Mouse (Mus musculus): Measurements from ENCODE around the gene Tbck.

The Tbck gene

DNA sequence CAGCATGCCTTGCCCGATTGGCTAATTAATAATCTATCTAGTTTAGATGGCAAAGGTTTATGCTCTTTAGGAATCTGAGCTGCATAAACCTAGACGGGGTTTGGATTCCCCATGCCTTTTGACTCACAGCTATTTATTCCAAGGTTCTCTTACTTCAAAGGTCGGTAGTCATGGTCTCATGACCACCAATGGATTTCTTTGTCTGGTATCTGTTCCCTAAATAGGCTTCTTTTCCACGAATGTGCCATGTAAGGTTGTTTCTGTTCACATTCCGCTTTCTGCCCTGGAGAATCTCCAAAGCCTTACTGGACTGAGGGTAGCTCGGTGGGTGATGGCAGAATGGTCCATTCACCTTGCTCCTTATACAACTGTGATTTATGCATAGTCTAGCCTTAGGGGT lies 186.1 kb downstream of the Tbck start:
- DNase-seq (ENCODE audit: low spot score in 2 of 2), result no peak

DNA sequence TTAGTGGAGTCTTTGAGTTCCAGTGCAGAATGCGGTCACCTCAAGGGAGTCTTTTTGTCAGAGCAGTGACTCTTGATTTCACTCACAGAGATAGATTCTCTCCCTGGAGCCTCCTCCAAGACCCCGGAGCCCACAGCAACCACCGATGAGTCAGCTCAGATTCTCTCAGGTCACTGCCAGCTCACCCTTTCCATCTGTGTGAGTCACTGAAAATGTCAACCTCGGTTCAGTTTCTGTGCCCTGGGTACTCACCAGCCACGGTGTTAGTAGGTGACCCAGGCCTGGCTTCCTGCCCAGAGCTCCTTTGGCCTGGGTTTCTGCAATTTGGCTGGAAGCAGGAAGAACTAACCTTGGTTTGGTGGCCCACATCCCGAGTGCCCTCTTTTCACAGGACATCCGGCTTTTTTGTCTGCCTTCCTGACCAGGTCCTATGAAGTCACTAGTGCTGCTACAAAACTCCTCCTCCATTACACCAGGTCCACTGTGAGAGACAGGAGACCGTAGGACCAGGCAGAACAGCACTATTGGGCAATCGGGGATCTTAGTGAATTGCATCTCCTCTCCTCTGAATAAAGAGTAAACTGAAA lies 187.5 kb downstream of the Tbck start:
- DNase-seq (ENCODE audit: low spot score in 2 of 2), result no peak

DNA sequence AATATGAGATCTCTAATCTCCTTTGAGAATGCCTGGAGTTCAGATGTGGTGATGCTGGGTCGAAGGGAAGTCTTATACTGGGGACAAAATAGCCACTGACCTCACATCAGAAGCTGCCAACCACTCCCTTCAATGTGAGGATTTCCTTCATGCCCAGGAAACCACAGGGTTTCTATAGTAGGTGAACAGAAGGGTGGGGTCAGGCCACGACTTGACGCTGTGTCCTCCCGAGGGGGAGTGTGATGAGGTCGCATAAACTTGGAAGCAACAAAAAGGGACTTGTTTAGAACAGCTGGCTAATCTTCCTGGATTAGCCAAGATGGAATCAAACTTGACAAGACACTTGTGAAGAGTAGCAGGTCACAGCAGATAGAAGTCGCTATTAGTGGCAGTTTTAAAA lies 189.3 kb downstream of the Tbck start:
- no peak for DNase-seq (ENCODE audit: low spot score in 2 of 2)

DNA sequence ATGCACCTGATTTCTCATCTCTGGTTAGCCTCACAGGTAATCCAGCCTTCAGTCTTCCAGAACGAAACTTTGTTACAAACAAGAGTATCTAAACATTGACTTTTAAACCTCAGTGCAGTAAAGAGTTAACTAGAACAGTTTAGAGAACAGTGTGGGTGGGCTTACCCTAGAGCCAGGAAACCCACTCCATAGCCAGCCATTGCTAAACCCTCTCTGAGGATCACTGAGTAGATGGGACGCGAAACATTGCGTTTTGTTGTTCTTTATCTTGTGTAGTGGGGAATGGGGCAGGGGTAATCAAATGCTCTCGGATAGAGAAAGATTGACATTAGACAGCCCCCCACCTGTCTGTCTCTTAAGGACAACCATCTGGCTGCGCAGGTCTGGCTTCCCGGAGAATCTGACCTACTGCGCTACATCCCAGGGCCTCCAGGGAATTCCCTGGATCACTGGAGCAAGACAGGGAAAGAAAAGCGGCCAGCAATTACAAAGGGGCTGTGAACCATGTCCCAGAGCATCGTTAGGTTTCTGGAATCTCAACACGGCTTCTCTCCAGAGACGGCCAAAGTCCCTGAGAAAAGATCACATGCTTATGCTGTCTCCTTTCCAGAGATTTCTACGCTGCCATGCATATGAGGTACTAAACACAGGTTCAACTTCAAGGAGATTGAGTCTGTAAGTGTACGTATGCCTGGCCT lies 192.2 kb downstream of the Tbck start:
- no peak for DNase-seq (ENCODE audit: low spot score in 2 of 2)

DNA sequence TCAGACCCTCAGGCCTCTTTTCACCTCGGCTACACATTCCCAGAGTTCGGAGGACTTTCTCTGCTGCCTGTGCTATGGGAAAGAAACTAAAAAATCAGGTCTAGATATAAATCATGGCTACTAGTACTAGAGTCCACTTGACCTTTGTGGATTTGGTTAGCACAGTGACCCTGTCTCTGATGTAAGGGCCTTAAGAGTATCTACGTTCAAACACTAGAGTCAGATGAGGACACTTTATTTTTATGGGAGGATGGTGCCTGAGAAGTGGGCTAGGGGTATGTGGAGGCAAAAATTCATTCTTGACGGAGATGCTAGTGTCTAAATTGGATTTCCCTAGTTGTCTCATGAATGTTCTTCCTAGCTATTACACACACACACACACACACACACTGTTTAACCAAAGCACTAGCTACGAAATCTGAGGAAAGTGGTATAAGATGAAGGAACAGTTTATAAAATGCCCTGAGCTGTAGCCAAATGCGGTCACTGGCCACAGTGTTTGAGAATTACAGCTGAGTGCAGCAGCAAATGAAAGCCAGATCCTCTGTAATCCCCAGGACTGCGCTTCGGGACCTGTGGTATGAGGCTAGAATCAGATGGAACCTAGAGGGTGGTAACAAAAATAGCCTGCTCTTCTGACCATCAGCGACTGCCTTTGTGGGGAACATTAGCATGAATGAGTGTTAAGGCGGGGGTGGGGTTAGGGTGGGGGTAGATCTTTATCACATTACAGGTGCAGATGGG lies 193.2 kb downstream of the Tbck start:
- no peak for DNase-seq (ENCODE audit: low spot score in 2 of 2)

DNA sequence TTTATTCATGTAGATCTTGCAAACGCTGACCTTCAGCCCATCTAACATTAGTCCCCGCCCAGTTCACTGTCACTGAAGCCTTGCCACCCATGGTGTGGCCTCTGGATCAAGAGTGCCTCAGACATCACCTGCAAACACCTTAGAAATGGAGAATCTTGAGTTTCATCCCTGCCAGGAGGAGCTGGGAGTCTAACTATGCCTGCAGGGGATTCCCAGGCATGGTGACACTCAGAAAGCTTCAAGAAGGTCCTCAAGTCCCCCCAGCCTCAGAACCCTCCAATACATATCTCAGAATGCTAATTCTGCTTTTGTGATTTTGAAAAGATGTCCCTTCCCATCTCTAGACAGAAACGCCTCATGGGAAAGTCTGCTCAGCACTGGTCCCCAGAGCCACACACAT lies 196.4 kb downstream of the Tbck start:
- DNase-seq (ENCODE audit: low spot score in 2 of 2), result no peak

DNA sequence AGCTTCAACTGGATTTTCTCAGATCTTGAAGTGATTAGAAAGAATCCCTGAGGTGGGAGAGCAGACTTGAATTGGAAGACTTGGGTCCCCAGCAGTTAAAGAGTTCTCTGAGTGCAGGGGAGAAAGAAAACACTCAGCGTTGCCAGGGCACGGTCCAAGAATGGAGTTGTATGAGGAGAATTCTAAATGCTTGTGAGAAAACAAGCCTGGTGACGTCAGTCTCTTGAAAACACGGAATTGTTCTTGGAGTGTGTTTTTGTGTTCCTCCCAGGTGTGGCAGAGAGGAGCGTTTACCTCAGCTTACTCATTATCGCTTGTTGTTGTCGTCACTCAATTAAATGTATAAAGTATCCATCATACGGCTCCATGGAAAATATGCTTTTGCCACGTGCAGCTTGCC lies 196.9 kb downstream of the Tbck start:
- DNase-seq (ENCODE audit: low spot score in 2 of 2), result no peak

DNA sequence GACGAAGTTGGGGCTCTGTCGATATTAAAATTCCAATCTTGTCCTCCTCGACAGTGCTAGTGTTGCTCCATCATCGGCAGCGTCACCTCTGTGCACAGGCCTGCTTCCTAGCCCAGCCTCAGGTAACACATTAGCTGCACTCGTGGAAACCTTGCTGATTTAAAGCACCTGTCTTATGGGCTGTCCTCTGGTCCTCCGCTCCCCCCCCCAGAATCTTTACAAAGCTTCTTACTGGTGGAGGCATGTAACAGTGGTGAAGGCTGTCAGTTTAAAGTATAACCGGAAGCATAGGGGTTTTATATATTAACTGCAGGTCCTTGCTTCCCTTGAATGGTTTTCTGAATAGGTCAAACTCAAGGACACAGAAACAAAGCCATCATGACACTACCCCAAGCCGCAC lies 199.3 kb downstream of the Tbck start:
- DNase-seq (ENCODE audit: low spot score in 2 of 2), result no peak

DNA sequence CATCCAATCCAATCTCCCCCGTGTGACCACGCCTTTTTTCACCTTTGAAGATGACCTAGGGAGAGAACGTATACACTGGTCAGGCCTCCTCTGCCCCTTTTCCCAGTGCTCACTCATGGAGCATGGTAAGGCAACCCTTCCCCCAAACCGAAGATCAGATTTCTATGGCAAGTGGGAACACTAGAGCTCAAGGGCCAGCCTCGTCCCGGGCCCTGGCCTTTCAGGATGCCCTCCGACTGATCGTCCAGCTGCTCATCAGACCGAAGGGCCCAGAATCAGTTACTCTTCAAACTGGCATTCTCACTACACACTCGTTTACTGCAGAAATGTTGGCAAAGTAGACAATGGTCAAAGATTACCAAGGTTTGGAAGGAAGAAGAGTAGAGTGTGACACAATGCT lies 200.5 kb downstream of the Tbck start:
- no peak for DNase-seq (ENCODE audit: low spot score in 2 of 2)

DNA sequence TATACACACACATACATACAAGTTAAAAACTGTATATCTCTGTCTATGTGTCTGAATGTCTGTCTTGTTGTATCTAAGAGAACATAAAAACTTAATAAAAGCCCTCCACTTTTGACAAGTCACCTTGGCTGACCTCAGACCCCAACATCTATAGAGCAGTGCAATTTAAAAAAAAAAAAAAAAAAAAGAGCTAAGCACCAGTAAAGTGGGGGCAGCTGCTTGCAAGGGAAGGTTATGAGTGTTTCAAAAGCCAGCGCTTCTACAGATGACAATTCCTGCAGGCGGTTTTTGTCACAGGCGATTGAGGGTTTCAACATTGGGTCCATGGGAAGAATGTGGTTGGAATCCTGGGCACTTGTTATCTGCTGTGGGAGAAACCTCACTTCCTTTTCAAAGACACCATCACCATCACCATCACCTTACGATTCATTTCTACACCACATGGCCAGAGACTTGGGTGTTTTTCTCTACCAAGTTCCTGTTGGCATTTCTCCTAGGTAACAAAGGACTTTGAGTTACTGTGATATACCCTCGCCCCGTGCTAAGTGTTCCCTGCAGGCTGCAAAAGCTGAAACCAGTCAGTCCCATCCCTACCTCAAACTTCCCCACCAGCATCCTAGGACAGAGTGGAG lies 202.6 kb downstream of the Tbck start:
- no peak for DNase-seq (ENCODE audit: low spot score in 2 of 2)

DNA sequence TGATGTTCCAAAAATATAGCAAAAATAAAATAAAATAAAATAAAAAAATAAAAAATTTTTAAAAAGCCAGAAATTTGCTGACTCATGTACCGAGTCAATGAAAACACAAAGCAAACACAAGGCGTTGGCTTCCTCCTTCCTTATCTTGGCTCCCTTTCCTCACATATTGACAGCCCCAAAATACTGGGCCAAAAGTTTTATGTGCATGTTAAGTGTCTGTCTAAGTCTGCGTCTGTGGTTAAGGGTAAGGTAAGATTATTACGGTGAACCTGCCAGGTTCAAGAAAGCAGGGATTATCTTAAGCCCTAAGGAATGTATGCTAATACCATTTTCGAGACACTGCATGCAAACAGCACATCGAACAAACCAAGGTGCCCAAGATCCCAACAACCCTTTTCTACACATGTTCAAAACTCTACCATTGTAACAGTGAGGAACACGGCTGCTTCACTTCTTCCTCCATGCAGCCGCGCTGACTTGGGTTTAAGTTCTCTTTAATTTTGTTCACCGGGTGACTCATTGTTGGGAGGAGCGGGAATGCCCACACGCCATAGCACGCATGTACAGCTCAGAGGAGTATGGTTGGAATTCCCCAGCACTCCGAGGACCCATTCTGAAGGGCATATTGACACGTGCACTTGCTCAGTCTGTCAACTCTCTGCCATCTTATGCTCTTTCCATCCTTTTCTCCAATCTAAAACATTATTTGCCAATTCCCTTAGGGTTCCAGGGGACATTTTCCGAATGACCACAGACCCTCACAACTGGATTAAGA lies 203.3 kb downstream of the Tbck start:
- no peak for DNase-seq (ENCODE audit: low spot score in 2 of 2)

Measured in frontal cortex, postnatal 14 days (tissue).